Mouse (Mus musculus) intestine, postnatal 0 days (tissue): ENCODE measurements around the gene Gm49368. TPM values are rescaled to one million over a fixed set of nuclear protein-coding genes. Genes with fewer than 3 reads are reported as not detected.
"Not testable (repeated sequence)": the region's sequence is repeated elsewhere in the genome, so short reads cannot be mapped to it uniquely, and the experiment has no call there.

ENCODE experiments used
- ATAC-seq: fragments of 200-750 bp; cut with Nextera tagmentation; 2 replicates; pipeline ENCODE4 v1.8.0; 2017; ENCODE audit warnings: mild to moderate bottlenecking, moderate TSS enrichment, moderate library complexity
- H3K27ac ChIP-seq: fragments of 300-500 bp; sonication (generic); 2 replicates; pipeline ENCODE4 v1.5.1; 2014; ENCODE audit warnings: mild to moderate bottlenecking, low read depth, low read length, moderate library complexity
- H3K27me3 ChIP-seq: fragments of 300-500 bp; sonication (generic); replicated peaks from 2 replicates; pipeline ENCODE4 v1.6.1; 2014; ENCODE audit warnings: low read length, mixed read lengths; ENCODE audit not compliant: control insufficient read depth, insufficient read depth
- H3K36me3 ChIP-seq: fragments of 300-500 bp; sonication (generic); 2 replicates; pipeline ENCODE4 v1.6.1; 2014; ENCODE audit warnings: mild to moderate bottlenecking, moderate library complexity; ENCODE audit not compliant: control insufficient read depth, insufficient read depth
- H3K4me1 ChIP-seq: fragments of 300-500 bp; sonication (generic); replicated peaks from 2 replicates; pipeline ENCODE4 v1.6.1; 2014; ENCODE audit warnings: antibody characterized with exemption, low read length, mixed read lengths; ENCODE audit not compliant: control insufficient read depth, insufficient read depth
- H3K4me2 ChIP-seq: fragments of 300-500 bp; sonication (generic); replicated peaks from 2 replicates; pipeline ENCODE4 v1.6.1; 2014; ENCODE audit warnings: low read depth, mild to moderate bottlenecking, moderate library complexity
- H3K4me3 ChIP-seq: fragments of 300-500 bp; sonication (generic); 2 replicates; pipeline ENCODE4 v1.5.1; 2014; ENCODE audit warnings: low read depth, low read length
- H3K9ac ChIP-seq: fragments of 300-500 bp; sonication (generic); 2 replicates; pipeline ENCODE4 v1.6.1; 2014; ENCODE audit warnings: mild to moderate bottlenecking, low read depth, low read length
- H3K9me3 ChIP-seq: fragments of 300-500 bp; sonication (generic); 2 replicates; pipeline ENCODE4 v1.6.1; 2016; ENCODE audit warnings: mixed run types; ENCODE audit not compliant: control insufficient read depth
- CTCF ChIP-seq: sonication (generic); IDR thresholded peaks from 2 replicates; pipeline ENCODE4 v1.5.1; 2016; ENCODE audit warnings: low read depth, mild to moderate bottlenecking, control low read depth, antibody characterized with exemption, moderate library complexity
- WGBS: fragments of 180-500 bp; shearing (Covaris S2); extraction: QIAGEN DNeasy Blood & Tissue Kit; methylation state at CpG from one replicate; pipeline ENCODE4 v1.1.7; 2014; 5-methylcytosine and 5-hydroxymethylcytosine counted together
- polyA plus RNA-seq: library from polyadenylated mRNA; unstranded; fragments of >200 nt; fragmentation: Nextera tagmentation; extraction: Ambion mirVana; gene quantifications from 2 replicates; pipeline ENCODE4 v1.2.1, GENCODE M21; 2015

Gm49368 gene
- polyA plus RNA-seq, 1 experiment from 2014 or later: not detected

DNA sequence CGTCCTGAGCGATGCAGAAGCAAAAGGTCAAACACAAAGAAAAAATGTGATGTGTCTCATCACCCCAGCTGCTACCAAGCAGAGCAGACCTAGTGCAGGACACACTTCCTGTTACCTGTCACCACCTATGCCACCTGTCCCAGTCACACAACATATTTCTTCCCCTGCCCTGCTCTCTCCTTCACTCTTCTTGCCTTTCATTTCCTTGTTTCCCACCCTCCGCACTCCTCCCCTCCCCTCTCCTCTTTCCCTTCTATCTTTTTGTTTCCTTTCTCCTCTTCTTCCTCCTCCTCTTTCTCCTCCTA is 29.5 kb upstream of the Gm49368 start:
- H3K9ac ChIP-seq: no peak overlapping the region
- peak overlapping the region; percentile 63 for H3K27ac ChIP-seq
- no peaks in the 10 kb centered on the region for H3K9me3 ChIP-seq
- no peaks in the 10 kb centered on the region for H3K27me3 ChIP-seq
- WGBS: 42% methylated on average over 3 of the region's 3 CpGs
- ATAC-seq: peak; percentile 61
- peak overlapping the region; percentile 44; the same call in 1 of the 2 replicates for H3K4me2 ChIP-seq
- no peak overlapping the region for H3K4me3 ChIP-seq
- H3K4me1 ChIP-seq: no peaks in the 10 kb centered on the region
- no peaks in the 10 kb centered on the region for H3K36me3 ChIP-seq
- TF ChIP-seq CTCF: no peak

GRCm38 (mm10) chr7:128033616-128034015 is 28.9 kb upstream of the Gm49368 start:
- no peaks in the 10 kb centered on the region for H3K36me3 ChIP-seq
- H3K9ac ChIP-seq: no peak overlapping the region
- H3K27ac ChIP-seq: peak overlapping the region; percentile 63
- H3K9me3 ChIP-seq: no peaks in the 10 kb centered on the region
- TF ChIP-seq CTCF: no peak
- no peaks in the 10 kb centered on the region for H3K4me1 ChIP-seq
- H3K4me2 ChIP-seq: no peak overlapping the region
- 72% methylated on average over 4 of the region's 4 CpGs for WGBS
- ATAC-seq: no peak
- no peak overlapping the region for H3K4me3 ChIP-seq
- no peaks in the 10 kb centered on the region for H3K27me3 ChIP-seq

- not testable (repeated sequence) for H3K9ac ChIP-seq, H3K4me3 ChIP-seq, H3K27ac ChIP-seq, ATAC-seq, H3K9me3 ChIP-seq, H3K4me1 ChIP-seq, H3K27me3 ChIP-seq, H3K4me2 ChIP-seq, H3K36me3 ChIP-seq
- 70% methylated on average over 15 of the region's 15 CpGs for whole genome bisulfite sequencing
Measured at GRCm38 (mm10) chr7:128042161-128042820, 20.2 kb upstream of the Gm49368 start.

GRCm38 (mm10) chr7:128044142-128044785 is 18.2 kb upstream of the Gm49368 start:
- Histone ChIP-seq H3K4me1 (no peaks in the 10 kb centered on the region), H3K9me3 (no peaks in the 10 kb centered on the region), H3K9ac (no peak overlapping the region), H3K4me2 (no peak overlapping the region), H3K27me3 (no peaks in the 10 kb centered on the region), H3K4me3 (no peak overlapping the region), H3K27ac (no peak overlapping the region), H3K36me3 (no peaks in the 10 kb centered on the region)
- ATAC-seq: peak; percentile 33
- TF ChIP-seq CTCF: peak; percentile 38
- WGBS: 54% methylated on average over 4 of the region's 4 CpGs

GRCm38 (mm10) chr7:128045640-128046039 is 16.8 kb upstream of the Gm49368 start:
- no peak for TF ChIP-seq CTCF
- no peak overlapping the region for H3K4me2 ChIP-seq
- no peaks in the 10 kb centered on the region for H3K36me3 ChIP-seq
- no peak for ATAC-seq
- no peak overlapping the region for H3K4me3 ChIP-seq
- no peaks in the 10 kb centered on the region for H3K27me3 ChIP-seq
- H3K9me3 ChIP-seq: no peaks in the 10 kb centered on the region
- no peak overlapping the region for H3K9ac ChIP-seq
- H3K4me1 ChIP-seq: no peaks in the 10 kb centered on the region
- 52% methylated on average over 2 of the region's 2 CpGs for WGBS
- no peak overlapping the region for H3K27ac ChIP-seq

GRCm38 (mm10) chr7:128048819-128049218 is 13.7 kb upstream of the Gm49368 start:
- 84% methylated on average over 4 of the region's 4 CpGs for WGBS
- Histone ChIP-seq H3K27ac (no peak overlapping the region), H3K36me3 (no peaks in the 10 kb centered on the region), H3K4me3 (no peak overlapping the region), H3K4me1 (no peaks in the 10 kb centered on the region), H3K9me3 (no peaks in the 10 kb centered on the region), H3K27me3 (no peaks in the 10 kb centered on the region), H3K4me2 (no peak overlapping the region), H3K9ac (no peak overlapping the region)
- no peak for TF ChIP-seq CTCF
- ATAC-seq: no peak
